Mouse (Mus musculus) erythroblast, embryonic 14.5 days (primary cell): ENCODE data around the gene Nek6. TPM values are rescaled to one million over a fixed set of nuclear protein-coding genes. Genes with fewer than 3 reads are reported as not detected.

ENCODE experiments used
- H3K27me3 ChIP-seq: 2 replicates; pipeline ENCODE4 v1.6.1; 2012; ENCODE audit warnings: inconsistent platforms; ENCODE audit not compliant: control insufficient read depth
- H3K36me3 ChIP-seq: 2 replicates; pipeline ENCODE4 v1.6.1; 2012; ENCODE audit warnings: mild to moderate bottlenecking, inconsistent platforms; ENCODE audit not compliant: control insufficient read depth
- H3K4me1 ChIP-seq: 2 replicates; pipeline ENCODE4 v1.6.1; 2012; ENCODE audit warnings: inconsistent platforms; ENCODE audit not compliant: control insufficient read depth
- H3K4me3 ChIP-seq: replicated peaks from 2 replicates; pipeline ENCODE3; 2012; ENCODE audit warnings: moderate library complexity, mild to moderate bottlenecking, inconsistent platforms
- H3K9me3 ChIP-seq: 2 replicates; pipeline ENCODE4 v1.6.1; 2012; ENCODE audit warnings: low read length, inconsistent platforms, mixed read lengths; ENCODE audit not compliant: control insufficient read depth
- GATA1 ChIP-seq: IDR thresholded peaks from 2 replicates; pipeline ENCODE4 v1.6.1; 2012; ENCODE audit warnings: low read length, inconsistent platforms, mixed read lengths
- TAL1 ChIP-seq: IDR thresholded peaks from 3 replicates; pipeline ENCODE4 v1.6.1; 2012; ENCODE audit warnings: low read length, inconsistent platforms, mixed read lengths
- polyA plus RNA-seq: library from polyadenylated mRNA; stranded (reverse); fragments of >175 nt; gene quantifications from 2 replicates; pipeline ENCODE4 v1.2.3, GENCODE M21; 2012

Nek6 gene
- 0.21 TPM in 2 replicates for polyA plus RNA-seq

- Histone ChIP-seq H3K4me1 (peaks cover 30% of the 10 kb centered on the region), H3K4me3 (peak within 1 kb of the TSS; percentile 67), H3K27me3 (peaks cover 63% of the 10 kb centered on the region), H3K9me3 (no peaks in the 10 kb centered on the region), H3K36me3 (no peaks in the 10 kb centered on the region)
- TF ChIP-seq TAL1 (no peak), GATA1 (no peak)
Observed at GRCm38 (mm10) chr2:38511487-38512307, at the start of gene Nek6. Gene Nek6 (plus strand): TSS chr2:38511643.

- H3K4me1 ChIP-seq: no peaks in the 10 kb centered on the region
- no peaks in the 10 kb centered on the region for H3K9me3 ChIP-seq
- TF ChIP-seq TAL1 (no peak), GATA1 (no peak)
- H3K36me3 ChIP-seq: no peaks in the 10 kb centered on the region
- no peak overlapping the region for H3K4me3 ChIP-seq
- peaks cover 3% of the 10 kb centered on the region; the same call in 1 of the 2 replicates for H3K27me3 ChIP-seq
Observed at GRCm38 (mm10) chr2:38462323-38462722, 49.1 kb upstream of the Nek6 start.

GRCm38 (mm10) chr2:38468845-38469244 is 42.6 kb upstream of the Nek6 start:
- TF ChIP-seq GATA1 (no peak), TAL1 (no peak)
- no peak overlapping the region for H3K4me3 ChIP-seq
- H3K4me1 ChIP-seq: peaks cover 11% of the 10 kb centered on the region
- no peaks in the 10 kb centered on the region for H3K27me3 ChIP-seq
- no peaks in the 10 kb centered on the region for H3K9me3 ChIP-seq
- H3K36me3 ChIP-seq: no peaks in the 10 kb centered on the region

- Histone ChIP-seq H3K27me3 (no peaks in the 10 kb centered on the region), H3K4me1 (peaks cover 11% of the 10 kb centered on the region), H3K9me3 (no peaks in the 10 kb centered on the region), H3K4me3 (no peak overlapping the region), H3K36me3 (no peaks in the 10 kb centered on the region)
- no peak for TF ChIP-seq TAL1
- no peak; the same call in 1 of the 2 replicates for TF ChIP-seq GATA1
Observed at GRCm38 (mm10) chr2:38471745-38472144, 39.7 kb upstream of the Nek6 start.

- Histone ChIP-seq H3K27me3 (no peaks in the 10 kb centered on the region), H3K4me3 (no peak overlapping the region), H3K4me1 (peaks cover 11% of the 10 kb centered on the region), H3K36me3 (no peaks in the 10 kb centered on the region), H3K9me3 (no peaks in the 10 kb centered on the region)
- no peak for TF ChIP-seq GATA1
- no peak for TF ChIP-seq TAL1
Observed at GRCm38 (mm10) chr2:38472829-38473228, 38.6 kb upstream of the Nek6 start.

GRCm38 (mm10) chr2:38476871-38477496 is 34.5 kb upstream of the Nek6 start:
- Histone ChIP-seq H3K9me3 (no peaks in the 10 kb centered on the region), H3K4me1 (peaks cover 9% of the 10 kb centered on the region), H3K27me3 (no peaks in the 10 kb centered on the region), H3K4me3 (no peak overlapping the region), H3K36me3 (no peaks in the 10 kb centered on the region)
- no peak for TF ChIP-seq GATA1
- TF ChIP-seq TAL1: no peak

- H3K9me3 ChIP-seq: peaks cover 3% of the 10 kb centered on the region
- H3K27me3 ChIP-seq: no peaks in the 10 kb centered on the region
- TF ChIP-seq GATA1: no peak
- TF ChIP-seq TAL1: no peak
Observed at GRCm38 (mm10) chr2:38477497-38477873, 34.0 kb upstream of the Nek6 start.

GRCm38 (mm10) chr2:38478683-38479082 is 32.8 kb upstream of the Nek6 start:
- H3K4me1 ChIP-seq: no peaks in the 10 kb centered on the region
- H3K4me3 ChIP-seq: no peak overlapping the region

More at GRCm38 (mm10) chr2:38477497-38477873, 34.0 kb upstream of the Nek6 start:
- no peaks in the 10 kb centered on the region for H3K36me3 ChIP-seq
- H3K4me1 ChIP-seq: peaks cover 6% of the 10 kb centered on the region
- H3K4me3 ChIP-seq: no peak overlapping the region

GRCm38 (mm10) chr2:38479541-38479940 is 31.9 kb upstream of the Nek6 start:
- H3K4me3 ChIP-seq: no peak overlapping the region
- H3K4me1 ChIP-seq: no peaks in the 10 kb centered on the region
- no peaks in the 10 kb centered on the region for H3K36me3 ChIP-seq
- peaks cover 3% of the 10 kb centered on the region for H3K9me3 ChIP-seq
- no peaks in the 10 kb centered on the region for H3K27me3 ChIP-seq
- no peak for TF ChIP-seq GATA1
- TF ChIP-seq TAL1: no peak

More at GRCm38 (mm10) chr2:38478683-38479082, 32.8 kb upstream of the Nek6 start:
- H3K9me3 ChIP-seq: peaks cover 3% of the 10 kb centered on the region
- H3K36me3 ChIP-seq: no peaks in the 10 kb centered on the region
- TF ChIP-seq TAL1: no peak
- TF ChIP-seq GATA1: no peak
- no peaks in the 10 kb centered on the region for H3K27me3 ChIP-seq
